Mouse (Mus musculus): ENCODE data around the gene Aldh3a2. TPM values are rescaled to one million over a fixed set of nuclear protein-coding genes. Genes with fewer than 3 reads are reported as not detected.
A peak's percentile ranks its signal among the peaks of the same experiment; 100 is the strongest.

The Aldh3a2 gene
- polyA plus RNA-seq, 1 experiment from 2014 or later, result 47.8 TPM

- H3K27me3 ChIP-seq (ENCODE audit: control insufficient read depth, insufficient read depth, low read depth, low read length), result peaks cover 6% of the 10 kb centered on the region; the same call in 1 of the 2 replicates
- no peak overlapping the region for H3K4me3 ChIP-seq (ENCODE audit: low read length)
- H3K4me1 ChIP-seq (replicated peaks; ENCODE audit: control insufficient read depth, insufficient read depth, low read length), result peaks cover 11% of the 10 kb centered on the region
- H3K27ac ChIP-seq (ENCODE audit: low read length), result no peak overlapping the region
- 64% methylated on average over 10 of the region's 10 CpGs for WGBS
- no peak overlapping the region for H3K9ac ChIP-seq (ENCODE audit: low read length)
- no peak for ATAC-seq (ENCODE audit: low read depth)
- no peak overlapping the region for H3K4me2 ChIP-seq (ENCODE audit: low read depth, low read length)
- H3K9me3 ChIP-seq (ENCODE audit: control insufficient read depth, low read length), result no peaks in the 10 kb centered on the region
- no peaks in the 10 kb centered on the region for H3K36me3 ChIP-seq (ENCODE audit: control insufficient read depth, insufficient read depth, low read length)
Measured at GRCm38 (mm10) chr11:61208316-61208715, 58.9 kb downstream of the Aldh3a2 start.

- peaks cover 3% of the 10 kb centered on the region; the same call in 1 of the 2 replicates for H3K27me3 ChIP-seq (ENCODE audit: control insufficient read depth, insufficient read depth, low read depth, low read length)
- no peak within 1 kb of the TSS for H3K4me3 ChIP-seq (ENCODE audit: low read length)
- H3K4me2 ChIP-seq (ENCODE audit: low read depth, low read length), result no peak within 1 kb of the TSS
- no peak within 1 kb of the TSS for H3K9ac ChIP-seq (ENCODE audit: low read length)
- H3K9me3 ChIP-seq (ENCODE audit: control insufficient read depth, low read length), result no peaks in the 10 kb centered on the region
- WGBS, result 59% methylated on average over 10 of the region's 10 CpGs
- no peaks in the 10 kb centered on the region for H3K36me3 ChIP-seq (ENCODE audit: control insufficient read depth, insufficient read depth, low read length)
- H3K4me1 ChIP-seq (replicated peaks; ENCODE audit: control insufficient read depth, insufficient read depth, low read length), result peaks cover 11% of the 10 kb centered on the region
- no peak within 1 kb of the TSS for H3K27ac ChIP-seq (ENCODE audit: low read length)
- ATAC-seq (ENCODE audit: low read depth), result no peak
Measured at GRCm38 (mm10) chr11:61207487-61208246, 59.6 kb downstream of the Aldh3a2 start, which contains the start of gene Aldh3a1. Gene Aldh3a1, plus strand, starts transcription at chr11:61207537.

- H3K4me3 ChIP-seq (ENCODE audit: low read length), result no peak overlapping the region
- no peak overlapping the region for H3K4me2 ChIP-seq (ENCODE audit: low read depth, low read length)
- WGBS, result 91% methylated on average over 3 of the region's 3 CpGs
Measured at GRCm38 (mm10) chr11:61206136-61206535, 61.1 kb downstream of the Aldh3a2 start.

GRCm38 (mm10) chr11:61205167-61205950 is 61.9 kb downstream of the Aldh3a2 start:
- no peak overlapping the region for H3K9ac ChIP-seq (ENCODE audit: low read length)
- H3K9me3 ChIP-seq (ENCODE audit: control insufficient read depth, low read length), result no peaks in the 10 kb centered on the region
- no peaks in the 10 kb centered on the region for H3K27me3 ChIP-seq (ENCODE audit: control insufficient read depth, insufficient read depth, low read depth, low read length)
- H3K4me3 ChIP-seq (ENCODE audit: low read length), result no peak overlapping the region
- H3K4me1 ChIP-seq (replicated peaks; ENCODE audit: control insufficient read depth, insufficient read depth, low read length), result peaks cover 11% of the 10 kb centered on the region
- no peak for ATAC-seq (ENCODE audit: low read depth)
- no peak overlapping the region for H3K27ac ChIP-seq (ENCODE audit: low read length)
- no peaks in the 10 kb centered on the region for H3K36me3 ChIP-seq (ENCODE audit: control insufficient read depth, insufficient read depth, low read length)
- 90% methylated on average over 9 of the region's 10 CpGs for WGBS
- no peak overlapping the region for H3K4me2 ChIP-seq (ENCODE audit: low read depth, low read length)

More at GRCm38 (mm10) chr11:61206136-61206535, 61.1 kb downstream of the Aldh3a2 start:
- Histone ChIP-seq H3K27ac (ENCODE audit: low read length) (no peak overlapping the region), H3K9ac (ENCODE audit: low read length) (no peak overlapping the region), H3K4me1 (replicated peaks; ENCODE audit: control insufficient read depth, insufficient read depth, low read length) (peaks cover 11% of the 10 kb centered on the region), H3K36me3 (ENCODE audit: control insufficient read depth, insufficient read depth, low read length) (no peaks in the 10 kb centered on the region), H3K9me3 (ENCODE audit: control insufficient read depth, low read length) (no peaks in the 10 kb centered on the region), H3K27me3 (ENCODE audit: control insufficient read depth, insufficient read depth, low read depth, low read length) (no peaks in the 10 kb centered on the region; the same call in 1 of the 2 replicates)
- ATAC-seq (ENCODE audit: low read depth), result no peak

GRCm38 (mm10) chr11:61202810-61203209 is 64.5 kb downstream of the Aldh3a2 start:
- Histone ChIP-seq H3K9me3 (ENCODE audit: control insufficient read depth, low read length) (no peaks in the 10 kb centered on the region), H3K27me3 (ENCODE audit: control insufficient read depth, insufficient read depth, low read depth, low read length) (no peaks in the 10 kb centered on the region), H3K9ac (ENCODE audit: low read length) (no peak overlapping the region), H3K36me3 (ENCODE audit: control insufficient read depth, insufficient read depth, low read length) (no peaks in the 10 kb centered on the region), H3K4me3 (ENCODE audit: low read length) (no peak overlapping the region), H3K27ac (ENCODE audit: low read length) (no peak overlapping the region), H3K4me1 (replicated peaks; ENCODE audit: control insufficient read depth, insufficient read depth, low read length) (peaks cover 4% of the 10 kb centered on the region; the same call in 1 of the 2 replicates), H3K4me2 (ENCODE audit: low read depth, low read length) (no peak overlapping the region)
- ATAC-seq (ENCODE audit: low read depth), result no peak
- WGBS, result 72% methylated on average over 2 of the region's 2 CpGs

- H3K9me3 ChIP-seq (ENCODE audit: control insufficient read depth, low read length), result no peaks in the 10 kb centered on the region
- ATAC-seq (ENCODE audit: low read depth), result no peak
- no peak overlapping the region for H3K27ac ChIP-seq (ENCODE audit: low read length)
- WGBS, result 69% methylated on average over 6 of the region's 6 CpGs
- no peak overlapping the region for H3K9ac ChIP-seq (ENCODE audit: low read length)
- H3K36me3 ChIP-seq (ENCODE audit: control insufficient read depth, insufficient read depth, low read length), result no peaks in the 10 kb centered on the region
- no peaks in the 10 kb centered on the region; the same call in 1 of the 2 replicates for H3K4me1 ChIP-seq (replicated peaks; ENCODE audit: control insufficient read depth, insufficient read depth, low read length)
- no peaks in the 10 kb centered on the region for H3K27me3 ChIP-seq (ENCODE audit: control insufficient read depth, insufficient read depth, low read depth, low read length)
- no peak overlapping the region for H3K4me2 ChIP-seq (ENCODE audit: low read depth, low read length)
- no peak overlapping the region for H3K4me3 ChIP-seq (ENCODE audit: low read length)
Measured at GRCm38 (mm10) chr11:61202186-61202585, 65.1 kb downstream of the Aldh3a2 start.

- ATAC-seq (ENCODE audit: low read depth), result peak; percentile 43; the same call in 1 of the 2 replicates
- no peaks in the 10 kb centered on the region for H3K36me3 ChIP-seq (ENCODE audit: control insufficient read depth, insufficient read depth, low read length)
- H3K27ac ChIP-seq (ENCODE audit: low read length), result no peak overlapping the region
- no peaks in the 10 kb centered on the region for H3K27me3 ChIP-seq (ENCODE audit: control insufficient read depth, insufficient read depth, low read depth, low read length)
- no peaks in the 10 kb centered on the region; the same call in 1 of the 2 replicates for H3K4me1 ChIP-seq (replicated peaks; ENCODE audit: control insufficient read depth, insufficient read depth, low read length)
- H3K4me3 ChIP-seq (ENCODE audit: low read length), result no peak overlapping the region
- 52% methylated on average over 4 of the region's 4 CpGs for WGBS
- H3K9me3 ChIP-seq (ENCODE audit: control insufficient read depth, low read length), result no peaks in the 10 kb centered on the region
- H3K9ac ChIP-seq (ENCODE audit: low read length), result no peak overlapping the region
- no peak overlapping the region for H3K4me2 ChIP-seq (ENCODE audit: low read depth, low read length)
Measured at GRCm38 (mm10) chr11:61199620-61200362, 67.5 kb downstream of the Aldh3a2 start.

- no peak overlapping the region for H3K9ac ChIP-seq (ENCODE audit: low read length)
- H3K9me3 ChIP-seq (ENCODE audit: control insufficient read depth, low read length), result no peaks in the 10 kb centered on the region
- H3K27me3 ChIP-seq (ENCODE audit: control insufficient read depth, insufficient read depth, low read depth, low read length), result no peaks in the 10 kb centered on the region
- H3K4me3 ChIP-seq (ENCODE audit: low read length), result no peak overlapping the region
- H3K4me1 ChIP-seq (replicated peaks; ENCODE audit: control insufficient read depth, insufficient read depth, low read length), result no peaks in the 10 kb centered on the region; the same call in 1 of the 2 replicates
- no peak overlapping the region for H3K4me2 ChIP-seq (ENCODE audit: low read depth, low read length)
- H3K27ac ChIP-seq (ENCODE audit: low read length), result no peak overlapping the region
- ATAC-seq (ENCODE audit: low read depth), result no peak
- H3K36me3 ChIP-seq (ENCODE audit: control insufficient read depth, insufficient read depth, low read length), result no peaks in the 10 kb centered on the region
Measured at GRCm38 (mm10) chr11:61197935-61198334, 69.3 kb downstream of the Aldh3a2 start.
